Mouse (Mus musculus) intestine, embryonic 15.5 days (tissue): Measurements from ENCODE around the gene Tmem114. TPM values are rescaled to one million over a fixed set of nuclear protein-coding genes. Genes with fewer than 3 reads are reported as not detected.

Experiments
- ATAC-seq: fragments of 200-750 bp; cut with Nextera tagmentation; 2 replicates; pipeline ENCODE4 v1.8.0; 2017; ENCODE audit warnings: moderate TSS enrichment, moderate library complexity
- H3K27ac ChIP-seq: fragments of 300-500 bp; sonication (generic); 2 replicates; pipeline ENCODE4 v1.5.1; 2015; ENCODE audit warnings: mild to moderate bottlenecking, inconsistent platforms
- H3K27me3 ChIP-seq: fragments of 300-500 bp; sonication (generic); replicated peaks from 2 replicates; pipeline ENCODE4 v1.6.1; 2015; ENCODE audit warnings: inconsistent platforms
- H3K36me3 ChIP-seq: fragments of 300-500 bp; sonication (generic); 2 replicates; pipeline ENCODE4 v1.6.1; 2015; ENCODE audit warnings: inconsistent platforms
- H3K4me1 ChIP-seq: fragments of 300-500 bp; sonication (generic); replicated peaks from 2 replicates; pipeline ENCODE4 v1.6.1; 2015; ENCODE audit warnings: inconsistent platforms
- H3K4me2 ChIP-seq: fragments of 300-500 bp; sonication (generic); replicated peaks from 2 replicates; pipeline ENCODE4 v1.6.1; 2015; ENCODE audit warnings: mild to moderate bottlenecking, inconsistent platforms
- H3K4me3 ChIP-seq: fragments of 300-500 bp; sonication (generic); replicated peaks from 2 replicates; pipeline ENCODE4 v1.5.1; 2015; ENCODE audit warnings: inconsistent platforms
- H3K9ac ChIP-seq: fragments of 300-500 bp; sonication (generic); 2 replicates; pipeline ENCODE4 v1.6.1; 2015; ENCODE audit warnings: inconsistent platforms
- H3K9me3 ChIP-seq: fragments of 300-500 bp; sonication (generic); 2 replicates; pipeline ENCODE4 v1.6.1; 2016; ENCODE audit warnings: inconsistent platforms
- WGBS: fragments of 180-500 bp; shearing (Covaris S2); methylation state at CpG from one replicate; pipeline ENCODE4 v1.1.7; 2015; 5-methylcytosine and 5-hydroxymethylcytosine counted together
- polyA plus RNA-seq: library from polyadenylated mRNA; unstranded; fragments of >200 nt; fragmentation: Nextera tagmentation; extraction: Ambion mirVana; gene quantifications from 2 replicates; pipeline ENCODE4 v1.2.1, GENCODE M21; 2015

Gene Tmem114
- polyA plus RNA-seq = not detected in 2 replicates

DNA sequence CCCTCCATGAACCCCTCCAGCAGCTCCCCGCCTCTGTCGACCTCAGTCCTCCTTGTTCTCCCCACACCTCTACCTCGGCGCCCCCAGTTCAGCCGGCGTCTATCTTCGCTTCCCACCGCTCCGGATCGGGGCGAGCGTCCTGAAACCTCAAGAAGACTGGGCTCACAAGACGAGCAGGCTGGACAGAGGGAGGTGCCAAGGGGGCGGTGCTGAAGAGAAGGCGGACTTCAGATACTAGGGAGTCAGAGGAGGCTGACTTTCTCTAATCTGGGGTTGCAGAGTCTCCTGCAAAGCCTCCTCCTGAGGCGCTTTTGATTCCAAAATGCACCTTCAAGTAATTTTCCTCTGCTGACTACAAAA, at the start of gene Tmem114:
TSS of gene Tmem114 (minus strand) at position 166 of the 360 bp plus-strand sequence.
- under 1% methylated on average over 16 of the region's 16 CpGs for WGBS
- Histone ChIP-seq H3K36me3 (no peaks in the 10 kb centered on the region), H3K9ac (no peak within 1 kb of the TSS; the same call in 1 of the 2 replicates), H3K4me3 (peak within 1 kb of the TSS; percentile 27), H3K27ac (no peak within 1 kb of the TSS), H3K9me3 (no peaks in the 10 kb centered on the region), H3K4me1 (peaks cover 5% of the 10 kb centered on the region; the same call in 1 of the 2 replicates), H3K27me3 (peaks cover 46% of the 10 kb centered on the region), H3K4me2 (peak within 1 kb of the TSS; percentile 63)
- ATAC-seq = no peak; the same call in 1 of the 2 replicates

DNA sequence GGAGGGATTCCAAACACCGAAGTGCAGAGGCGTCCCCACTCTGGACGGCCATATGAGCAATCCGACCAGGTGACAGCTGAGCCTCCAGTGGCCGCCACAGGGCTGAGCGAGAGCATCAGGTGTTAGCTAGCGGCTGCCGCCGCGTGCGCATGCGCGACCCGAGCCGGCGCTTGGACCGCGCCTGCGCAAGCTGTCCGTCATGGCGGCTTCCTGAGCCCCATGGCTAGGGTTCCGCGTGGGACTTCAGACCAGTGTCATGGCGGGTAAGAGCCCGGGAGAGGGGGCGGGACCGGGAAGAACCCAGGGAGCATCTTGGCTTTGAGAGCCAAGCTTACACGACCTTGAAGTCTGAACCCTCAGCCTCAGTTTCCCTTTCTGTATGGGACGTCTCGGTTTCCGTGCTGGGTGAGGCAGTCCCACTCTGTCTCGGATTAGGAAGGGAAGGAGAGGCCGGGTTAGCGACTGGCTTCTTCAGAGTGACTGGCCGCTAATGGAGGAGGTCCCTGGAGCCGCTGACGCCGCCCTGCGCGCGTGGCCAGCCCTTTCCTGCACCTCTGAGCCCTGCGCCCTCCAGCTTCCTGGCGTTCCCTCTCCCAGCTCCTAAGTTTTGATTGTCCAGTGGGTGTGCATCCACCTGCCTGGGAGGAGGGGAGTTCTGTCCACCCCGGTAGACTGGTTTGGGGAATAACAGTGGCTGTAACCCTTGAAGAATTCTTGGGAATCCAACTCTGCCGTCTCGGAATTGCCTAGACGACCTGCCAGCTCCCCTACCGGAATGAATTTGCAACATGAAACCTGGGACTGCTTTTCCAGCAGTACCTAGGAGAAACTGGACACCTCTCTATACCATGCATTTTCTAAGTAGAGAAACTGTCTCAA, 45.9 kb upstream of the Tmem114 start, which contains the start of gene Mettl22:
TSS of gene Mettl22 (plus strand) at position 186 of the 879 bp plus-strand sequence.
- Histone ChIP-seq H3K4me1 (no peaks in the 10 kb centered on the region), H3K4me3 (peak within 1 kb of the TSS; percentile 70), H3K36me3 (no peaks in the 10 kb centered on the region), H3K27me3 (no peaks in the 10 kb centered on the region), H3K27ac (peak within 1 kb of the TSS; percentile 85), H3K9me3 (no peaks in the 10 kb centered on the region), H3K9ac (peak within 1 kb of the TSS; percentile 60), H3K4me2 (peak within 1 kb of the TSS; percentile 66)
- under 1% methylated on average over 48 of the region's 48 CpGs for WGBS
- ATAC-seq = peak; percentile 98

DNA sequence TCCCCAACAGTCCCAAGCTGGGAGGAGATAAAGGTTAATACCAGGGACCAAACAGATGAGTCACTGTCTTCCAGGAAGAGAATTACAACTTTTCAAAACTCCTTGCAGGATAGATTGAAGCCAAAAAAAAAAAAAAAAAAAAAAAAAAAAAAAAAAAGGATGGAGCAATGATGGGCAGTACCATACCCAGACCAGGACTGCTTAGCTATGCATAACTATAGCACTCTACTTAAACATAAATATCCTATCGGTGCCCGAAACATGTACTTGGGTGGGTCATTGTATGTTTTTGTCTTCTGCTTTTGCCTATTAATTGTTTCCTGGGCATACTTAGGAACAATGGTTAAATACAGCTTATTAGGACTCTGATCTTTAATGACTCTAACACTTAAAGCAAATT, 45.2 kb upstream of the Tmem114 start:
- Histone ChIP-seq H3K4me1 (no peaks in the 10 kb centered on the region), H3K36me3 (no peaks in the 10 kb centered on the region), H3K9me3 (no peaks in the 10 kb centered on the region), H3K27me3 (no peaks in the 10 kb centered on the region), H3K27ac (no peak overlapping the region), H3K9ac (no peak overlapping the region), H3K4me2 (peak overlapping the region; percentile 66), H3K4me3 (peak overlapping the region; percentile 70)
- peak; percentile 58 for ATAC-seq
- 77% methylated on average over 2 of the region's 2 CpGs for whole genome bisulfite sequencing

DNA sequence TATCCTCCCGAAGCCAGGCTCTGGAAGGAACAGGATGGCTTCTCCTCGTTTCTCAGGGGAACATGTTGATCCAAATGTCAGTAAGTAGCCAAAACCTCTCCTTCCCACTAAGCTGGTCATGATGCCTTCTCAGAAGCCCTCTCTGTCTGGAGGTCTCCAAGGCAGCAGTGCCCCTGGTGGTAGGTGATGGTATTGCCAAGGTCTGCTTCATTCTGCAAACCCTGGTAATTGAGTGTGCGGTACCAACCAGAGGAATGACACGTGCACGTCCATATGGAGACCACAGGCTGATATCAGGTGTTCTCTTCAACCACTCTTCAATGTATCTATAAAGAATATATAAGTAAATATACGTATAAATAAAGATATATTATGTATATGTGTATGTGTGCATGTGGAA, 34.2 kb upstream of the Tmem114 start:
- Histone ChIP-seq H3K27me3 (no peaks in the 10 kb centered on the region), H3K9ac (no peak overlapping the region), H3K27ac (no peak overlapping the region), H3K4me2 (no peak overlapping the region), H3K9me3 (no peaks in the 10 kb centered on the region), H3K4me3 (no peak overlapping the region), H3K4me1 (no peaks in the 10 kb centered on the region), H3K36me3 (no peaks in the 10 kb centered on the region)
- 31% methylated on average over 6 of the region's 6 CpGs for WGBS
- ATAC-seq = no peak

DNA sequence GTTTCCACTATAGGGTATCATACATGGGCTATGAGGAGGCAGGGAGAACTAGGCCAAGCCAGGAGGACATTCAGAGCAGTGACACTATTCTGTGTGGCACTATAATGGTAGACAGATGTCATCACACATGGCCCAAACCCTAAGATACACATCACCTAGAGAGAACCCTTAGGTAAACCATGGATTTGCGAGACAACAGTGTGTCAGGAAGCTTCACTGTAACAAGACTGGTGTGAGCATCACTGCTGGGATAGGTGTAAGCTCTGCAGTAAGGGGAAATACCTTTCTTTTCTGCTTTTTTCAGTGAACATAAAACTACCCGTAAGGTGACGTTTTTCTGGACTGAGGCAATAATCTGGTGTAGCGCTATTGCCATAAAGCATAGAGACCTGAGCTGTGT, 33.5 kb upstream of the Tmem114 start:
- no peak overlapping the region for H3K4me2 ChIP-seq
- no peak overlapping the region for H3K27ac ChIP-seq
- H3K9me3 ChIP-seq = no peaks in the 10 kb centered on the region
- ATAC-seq = no peak
- no peak overlapping the region for H3K4me3 ChIP-seq
- no peaks in the 10 kb centered on the region for H3K4me1 ChIP-seq
- H3K9ac ChIP-seq = no peak overlapping the region
- H3K27me3 ChIP-seq = no peaks in the 10 kb centered on the region
- WGBS = 90% methylated on average over 4 of the region's 4 CpGs
- no peaks in the 10 kb centered on the region for H3K36me3 ChIP-seq

DNA sequence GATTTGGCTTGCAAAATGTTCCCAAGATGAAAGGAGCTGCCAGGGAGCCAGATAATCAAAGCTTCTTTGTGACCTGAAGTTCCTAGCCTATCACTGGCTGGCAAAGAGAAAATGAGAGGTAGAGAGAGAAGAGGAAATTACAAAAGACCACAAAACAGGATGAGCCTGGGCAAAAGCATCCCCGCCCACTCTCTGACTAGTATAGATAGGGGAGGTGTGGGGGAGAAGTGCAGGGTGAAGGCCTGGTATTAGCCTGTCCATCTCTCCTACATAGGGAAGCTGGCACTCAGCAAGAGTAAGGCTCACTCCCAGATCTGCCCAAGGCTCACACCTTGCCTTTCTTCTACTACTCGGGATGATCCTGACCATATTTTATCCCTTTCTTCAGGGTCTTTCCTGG, 30.3 kb upstream of the Tmem114 start:
- Histone ChIP-seq H3K9ac (no peak overlapping the region), H3K4me1 (no peaks in the 10 kb centered on the region), H3K27me3 (no peaks in the 10 kb centered on the region), H3K4me3 (no peak overlapping the region), H3K36me3 (no peaks in the 10 kb centered on the region), H3K9me3 (no peaks in the 10 kb centered on the region), H3K4me2 (no peak overlapping the region), H3K27ac (no peak overlapping the region)
- 51% methylated on average over 2 of the region's 2 CpGs for WGBS
- ATAC-seq = no peak

DNA sequence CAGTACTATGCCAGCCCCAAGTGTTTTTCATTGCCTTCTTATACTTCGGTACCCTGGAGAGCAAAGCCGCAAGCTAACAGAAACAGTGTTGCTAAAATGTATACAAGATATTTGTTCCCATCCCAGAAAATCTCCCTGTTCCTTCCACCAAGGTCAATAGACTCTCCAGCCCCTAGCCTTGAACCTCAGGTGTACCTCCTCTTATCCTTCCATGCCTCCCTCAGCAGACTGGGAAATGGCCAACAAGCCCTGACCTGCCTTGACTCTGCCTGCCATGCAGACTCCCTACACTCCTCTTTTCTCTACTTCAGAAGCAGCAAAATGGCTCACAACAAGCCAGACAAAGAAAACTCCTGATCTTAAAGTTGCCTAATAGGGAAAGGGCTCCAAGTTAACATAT, 28.4 kb upstream of the Tmem114 start:
- Histone ChIP-seq H3K4me1 (no peaks in the 10 kb centered on the region), H3K9ac (no peak overlapping the region), H3K27ac (no peak overlapping the region), H3K9me3 (no peaks in the 10 kb centered on the region), H3K4me3 (no peak overlapping the region), H3K4me2 (no peak overlapping the region), H3K27me3 (no peaks in the 10 kb centered on the region), H3K36me3 (no peaks in the 10 kb centered on the region)
- 97% methylated on average over 2 of the region's 2 CpGs for WGBS
- ATAC-seq = no peak

DNA sequence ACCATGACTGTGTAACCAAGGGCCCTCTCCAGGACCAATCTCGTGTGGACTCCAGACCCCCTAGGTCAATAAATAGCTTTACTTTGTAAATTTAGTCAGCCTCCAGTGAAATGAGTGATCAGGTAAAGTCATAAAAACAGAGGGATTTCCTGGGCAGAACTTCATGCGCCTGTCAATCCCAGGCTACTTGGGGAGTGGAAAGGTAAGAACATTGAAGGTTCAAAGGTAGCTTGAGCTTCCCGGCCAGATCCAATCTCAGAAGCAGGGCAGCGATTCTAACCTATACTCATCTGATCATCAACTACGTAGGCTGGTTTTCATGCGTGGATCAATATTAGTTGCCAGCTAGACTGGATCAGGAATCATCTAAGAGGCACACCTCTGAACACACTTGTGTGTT, 21.3 kb upstream of the Tmem114 start:
- no peak; the same call in 1 of the 2 replicates for ATAC-seq
- no peak overlapping the region for H3K9ac ChIP-seq
- no peaks in the 10 kb centered on the region for H3K9me3 ChIP-seq
- H3K27ac ChIP-seq = no peak overlapping the region
- H3K27me3 ChIP-seq = no peaks in the 10 kb centered on the region
- H3K4me3 ChIP-seq = no peak overlapping the region
- WGBS = 72% methylated on average over 6 of the region's 6 CpGs
- no peaks in the 10 kb centered on the region for H3K36me3 ChIP-seq
- H3K4me1 ChIP-seq = no peaks in the 10 kb centered on the region
- no peak overlapping the region for H3K4me2 ChIP-seq

DNA sequence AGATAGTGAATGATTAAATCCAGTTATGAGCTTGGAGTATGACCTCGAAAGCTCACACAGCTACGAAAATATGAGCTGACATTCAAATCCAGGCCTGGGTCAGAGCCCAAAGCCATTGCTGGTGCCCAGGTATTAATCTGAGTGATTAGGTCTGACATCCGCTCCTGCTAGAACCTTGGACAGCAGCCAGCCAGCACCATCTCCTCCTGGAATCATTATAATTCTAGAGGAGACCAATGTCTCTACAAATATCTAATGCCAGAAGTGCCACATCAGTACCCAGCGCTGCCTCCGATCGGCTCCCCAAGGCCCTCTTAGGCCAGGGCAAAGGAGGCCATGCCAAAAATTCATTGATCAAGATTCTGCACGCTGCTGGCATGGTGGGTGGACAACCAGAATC, 20.0 kb upstream of the Tmem114 start:
- WGBS = 78% methylated on average over 7 of the region's 7 CpGs
- no peaks in the 10 kb centered on the region for H3K9me3 ChIP-seq
- no peaks in the 10 kb centered on the region for H3K4me1 ChIP-seq
- no peak overlapping the region for H3K27ac ChIP-seq
- H3K9ac ChIP-seq = no peak overlapping the region
- no peak for ATAC-seq
- no peaks in the 10 kb centered on the region for H3K36me3 ChIP-seq
- no peaks in the 10 kb centered on the region for H3K27me3 ChIP-seq
- no peak overlapping the region for H3K4me2 ChIP-seq
- H3K4me3 ChIP-seq = no peak overlapping the region

DNA sequence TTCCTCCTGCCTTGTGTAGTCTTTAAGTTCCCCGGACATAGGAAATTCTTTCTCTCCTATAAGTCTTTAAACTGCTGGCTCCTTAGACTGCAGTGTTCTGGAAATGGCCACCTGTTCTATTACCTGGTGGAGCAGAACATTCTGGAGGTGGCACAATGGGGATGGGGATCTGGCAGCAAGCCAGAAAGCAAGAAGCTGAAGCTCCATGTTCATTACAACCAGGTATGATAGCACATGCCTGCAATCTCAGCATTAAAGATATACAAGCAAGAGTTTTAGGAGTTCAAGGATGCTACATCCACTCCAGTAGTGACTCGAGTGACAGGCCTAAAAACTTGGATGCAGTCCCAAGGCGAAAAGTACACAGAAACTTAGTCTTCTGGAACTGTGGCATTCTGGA, 7.7 kb upstream of the Tmem114 start:
- no peak overlapping the region for H3K4me3 ChIP-seq
- H3K4me2 ChIP-seq = no peak overlapping the region
- H3K9ac ChIP-seq = no peak overlapping the region
- no peaks in the 10 kb centered on the region for H3K4me1 ChIP-seq
- 85% methylated on average over 3 of the region's 3 CpGs for WGBS
- H3K9me3 ChIP-seq = no peaks in the 10 kb centered on the region
- no peaks in the 10 kb centered on the region for H3K36me3 ChIP-seq
- H3K27ac ChIP-seq = no peak overlapping the region
- ATAC-seq = no peak
- peaks cover 1% of the 10 kb centered on the region; the same call in 1 of the 2 replicates for H3K27me3 ChIP-seq

DNA sequence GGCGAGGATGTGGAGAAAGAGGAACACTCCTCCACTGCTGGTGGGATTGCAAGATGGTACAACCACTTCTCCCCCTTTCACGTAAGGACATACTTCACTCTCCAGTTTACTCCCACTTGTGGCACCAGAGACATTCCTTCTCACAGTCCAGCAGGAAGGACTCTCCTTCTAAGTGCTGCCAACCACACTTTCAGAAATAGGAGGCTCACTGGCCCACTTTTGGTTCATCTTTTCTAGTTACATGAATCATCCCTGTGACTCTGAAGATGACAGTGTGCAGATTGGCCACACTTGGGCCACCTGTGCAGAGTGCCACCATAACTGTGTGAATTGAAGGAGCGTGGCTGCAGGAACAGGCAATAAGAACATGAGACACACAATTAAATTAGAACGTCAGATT, 4.6 kb upstream of the Tmem114 start:
- H3K27me3 ChIP-seq = peaks cover 28% of the 10 kb centered on the region
- no peak overlapping the region for H3K9ac ChIP-seq
- H3K4me1 ChIP-seq = peaks cover 2% of the 10 kb centered on the region; the same call in 1 of the 2 replicates
- H3K27ac ChIP-seq = no peak overlapping the region
- H3K36me3 ChIP-seq = no peaks in the 10 kb centered on the region
- no peaks in the 10 kb centered on the region for H3K9me3 ChIP-seq
- ATAC-seq = no peak
- WGBS = 79% methylated on average over 4 of the region's 4 CpGs
- H3K4me3 ChIP-seq = no peak overlapping the region
- H3K4me2 ChIP-seq = no peak overlapping the region

DNA sequence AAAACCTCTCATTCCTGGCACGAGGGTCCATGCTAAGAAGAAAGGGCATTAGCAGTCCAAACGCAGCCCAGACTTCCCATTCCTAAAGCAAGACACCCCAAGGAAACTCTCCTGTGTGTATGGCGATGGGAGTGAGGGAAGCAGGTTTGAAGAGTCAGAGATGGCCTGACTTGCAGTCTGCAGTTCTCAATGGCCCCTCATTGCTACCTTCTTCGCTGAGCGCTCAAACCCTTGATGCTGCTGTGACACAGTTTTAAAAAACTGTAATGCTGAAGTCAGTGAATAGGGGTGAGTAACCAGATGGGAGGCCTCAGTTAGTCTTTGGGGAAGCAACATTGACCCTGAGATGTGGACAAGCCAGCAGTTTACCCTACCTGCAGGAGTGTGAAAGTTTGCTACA, 800 bp upstream of the Tmem114 start:
- no peak overlapping the region for H3K4me2 ChIP-seq
- H3K27me3 ChIP-seq = peaks cover 46% of the 10 kb centered on the region
- no peak for ATAC-seq
- no peak overlapping the region for H3K4me3 ChIP-seq
- 84% methylated on average over 5 of the region's 5 CpGs for WGBS
- no peaks in the 10 kb centered on the region for H3K36me3 ChIP-seq
- H3K9ac ChIP-seq = no peak overlapping the region
- H3K27ac ChIP-seq = no peak overlapping the region
- H3K9me3 ChIP-seq = no peaks in the 10 kb centered on the region
- peaks cover 5% of the 10 kb centered on the region; the same call in 1 of the 2 replicates for H3K4me1 ChIP-seq
